Comparison of ENCODE assay signal across 33 mouse cellular contexts in the genomic region with DNA sequence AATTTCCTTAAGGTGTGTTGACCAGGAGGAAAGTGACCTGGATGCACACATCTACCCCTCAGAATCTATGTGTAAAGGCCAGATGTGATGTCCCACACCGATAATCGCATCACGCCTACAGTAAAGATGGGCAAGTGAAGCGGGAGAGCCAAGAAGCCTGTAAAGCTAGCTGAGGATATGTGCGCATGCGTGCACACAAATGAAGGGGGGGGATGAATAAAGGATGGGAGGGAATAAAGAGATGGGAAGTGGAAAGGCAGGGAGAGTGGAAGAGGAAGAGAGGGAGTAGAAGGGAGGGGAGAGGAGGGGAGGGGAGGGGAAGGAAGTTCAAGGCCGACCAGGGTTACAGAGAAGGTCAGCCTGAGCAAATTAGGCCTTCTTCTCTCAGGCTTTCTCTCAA.
DNase-seq lines count a peak whose midpoint lies in the region; ATAC-seq and TF ChIP-seq lines count a peak whose summit lies in the region.
"Had no signal": no experiment of that assay in that cellular context is flagged by ENCODE, and none has a peak within 500 bp of the region (broad histone marks: within the 10 kb centered on the region; RNA-seq: fewer than 3 reads in every experiment).

No protein-coding gene starts in this region.

- peak overlapping the region; percentile 12 for H3K4me3 ChIP-seq in megakaryocyte, embryonic 14.5 days (replicated peaks)
- no peak overlapping the region for H3K4me3 ChIP-seq in liver, embryonic 14.5 days (ENCODE audit: insufficient read depth in 1 of 2, low read depth in 2 of 2, low read length in 2 of 2)
- H3K4me3 ChIP-seq: embryonic facial prominence, embryonic 12.5 days; heart, embryonic 13.5 days; kidney, embryonic 15.5 days; limb, embryonic 13.5 days; midbrain, embryonic 10.5 days; neural tube, embryonic 12.5 days had no signal

- TF ChIP-seq CTCF in liver, embryonic 14.5 days (IDR thresholded peaks at IDR 0.05; ENCODE audit: low read depth): no peak

- peaks cover 25% of the 10 kb centered on the region for H3K36me3 ChIP-seq in megakaryocyte, embryonic 14.5 days (replicated peaks; ENCODE audit: low read length)
- H3K36me3 ChIP-seq in liver, embryonic 14.5 days (replicated peaks; ENCODE audit: control insufficient read depth, insufficient read depth, low read depth): no peaks in the 10 kb centered on the region
- H3K36me3 ChIP-seq: embryonic facial prominence, embryonic 12.5 days; heart, embryonic 13.5 days; kidney, embryonic 15.5 days; limb, embryonic 13.5 days; midbrain, embryonic 10.5 days; neural tube, embryonic 12.5 days had no signal

- H3K27me3 ChIP-seq in megakaryocyte, embryonic 14.5 days (replicated peaks): no peaks in the 10 kb centered on the region
- H3K27me3 ChIP-seq in liver, embryonic 14.5 days (ENCODE audit: control insufficient read depth, insufficient read depth, low read length): no peaks in the 10 kb centered on the region
- H3K27me3 ChIP-seq: embryonic facial prominence, embryonic 12.5 days; heart, embryonic 13.5 days; kidney, embryonic 15.5 days; limb, embryonic 13.5 days; neural tube, embryonic 12.5 days had no signal

- 79% methylated on average over 7 of the region's 7 CpGs for WGBS in liver, embryonic 14.5 days (ENCODE audit: insufficient replicate concordance)

- no peak for ATAC-seq in megakaryocyte, adult 5-6 weeks (ENCODE audit: poor library complexity, severe bottlenecking)
- ATAC-seq in liver, embryonic 14.5 days (ENCODE audit: insufficient read depth): no peak
- ATAC-seq: activated CD4-positive, CD25-positive, alpha-beta regulatory T cell, adult 4 months; forebrain, embryonic 16.5 days; midbrain, embryonic 16.5 days had no signal

- DNase-seq in ZHBTc4 (ENCODE audit: low read depth, low spot score): peak; percentile 71
- no peak for DNase-seq in liver, embryonic 14.5 days (ENCODE audit: low read depth in 3 of 3, low spot score in 3 of 3)
- DNase-seq in embryo, embryonic 10.5 days (ENCODE audit: low spot score): no peak
- no peak for DNase-seq in thymus, postnatal 10 days (ENCODE audit: low spot score in 2 of 2)
- DNase-seq in embryo, embryonic 9.5 days (ENCODE audit: extremely low spot score): no peak
- DNase-seq: adrenal gland, adult 2 months; adrenal gland, postnatal 36 days; cerebellum, adult 2 months; cerebellum, postnatal 14 days; gastrocnemius, postnatal 10 days; heart, postnatal 10 days; kidney, adult 11 months; kidney, postnatal 25 days; lung, adult 2 months; lung, postnatal 10 days; right cerebral cortex, adult 18-20 months; spleen, adult 18-20 months; thymus, adult 2 months; thymus, postnatal 4 days had no signal

- TF ChIP-seq EP300 in liver, embryonic 14.5 days (IDR thresholded peaks at IDR 0.05; ENCODE audit: low read depth): no peak

- no peaks in the 10 kb centered on the region for H3K9me3 ChIP-seq in megakaryocyte, embryonic 14.5 days
- H3K9me3 ChIP-seq in liver, embryonic 14.5 days (ENCODE audit: control insufficient read depth, low read length): no peaks in the 10 kb centered on the region
- H3K9me3 ChIP-seq: embryonic facial prominence, embryonic 12.5 days; G1E; heart, embryonic 13.5 days; kidney, embryonic 15.5 days; limb, embryonic 13.5 days; midbrain, embryonic 10.5 days; neural tube, embryonic 12.5 days had no signal

- H3K27ac ChIP-seq in liver, embryonic 14.5 days: peak overlapping the region; percentile 63
- H3K27ac ChIP-seq: embryonic facial prominence, embryonic 12.5 days; heart, embryonic 13.5 days; hindbrain, embryonic 14.5 days; kidney, embryonic 15.5 days; limb, embryonic 13.5 days; macrophage; midbrain, embryonic 10.5 days; neural tube, embryonic 12.5 days had no signal

- peak overlapping the region; percentile 58; the same call in 1 of the 2 replicates for H3K9ac ChIP-seq in liver, embryonic 14.5 days (replicated peaks)
- H3K9ac ChIP-seq: embryonic facial prominence, embryonic 12.5 days; heart, embryonic 13.5 days; hindbrain, embryonic 14.5 days; kidney, embryonic 15.5 days; limb, embryonic 13.5 days; neural tube, embryonic 12.5 days had no signal

- H3K4me2 ChIP-seq in liver, embryonic 14.5 days (ENCODE audit: low read depth): peak overlapping the region; percentile 58; the same call in 1 of the 2 replicates
- H3K4me2 ChIP-seq: embryonic facial prominence, embryonic 12.5 days; heart, embryonic 13.5 days; hindbrain, embryonic 14.5 days; kidney, embryonic 15.5 days; limb, embryonic 13.5 days; neural tube, embryonic 12.5 days had no signal

- peaks cover 98% of the 10 kb centered on the region for H3K4me1 ChIP-seq in megakaryocyte, embryonic 14.5 days
- H3K4me1 ChIP-seq in liver, embryonic 14.5 days (replicated peaks; ENCODE audit: control insufficient read depth in 2 of 2, insufficient read depth in 2 of 2, low read length in 1 of 2): peaks cover 61 to 76% of the 10 kb centered on the region in 2 experiments
